Mouse (Mus musculus) liver, postnatal 0 days (tissue): ENCODE data around the gene 1500009C09Rik. TPM values are rescaled to one million over a fixed set of nuclear protein-coding genes. Genes with fewer than 3 reads are reported as not detected.

ENCODE experiments used
- ATAC-seq: fragments of 200-750 bp; cut with Nextera tagmentation; 2 replicates; pipeline ENCODE4 v1.8.0; 2017; ENCODE audit warnings: mild to moderate bottlenecking, moderate library complexity
- DNase-seq: peaks from one replicate; pipeline ENCODE4 v3.0.0-alpha.2; 2016
- H3K27ac ChIP-seq: fragments of 300-500 bp; sonication (generic); 2 replicates; pipeline ENCODE4 v1.5.1; 2014; ENCODE audit warnings: antibody characterized with exemption, moderate library complexity, mild to moderate bottlenecking, low read depth
- H3K27me3 ChIP-seq: fragments of 300-500 bp; sonication (generic); 2 replicates; pipeline ENCODE4 v1.6.1; 2014; ENCODE audit warnings: low read length, control low read depth, mixed read lengths; ENCODE audit not compliant: insufficient read depth
- H3K36me3 ChIP-seq: fragments of 300-500 bp; sonication (generic); replicated peaks from 2 replicates; pipeline ENCODE4 v1.6.1; 2014; ENCODE audit warnings: mild to moderate bottlenecking, control low read depth, low read length, moderate library complexity, mixed read lengths; ENCODE audit not compliant: insufficient read depth
- H3K4me1 ChIP-seq: fragments of 300-500 bp; sonication (generic); 2 replicates; pipeline ENCODE4 v1.6.1; 2014; ENCODE audit warnings: antibody characterized with exemption, mild to moderate bottlenecking, control low read depth; ENCODE audit not compliant: insufficient read depth
- H3K4me2 ChIP-seq: fragments of 300-500 bp; sonication (generic); 2 replicates; pipeline ENCODE4 v1.6.1; 2014; ENCODE audit warnings: low read depth, mild to moderate bottlenecking, low read length, moderate library complexity, mixed read lengths
- H3K4me3 ChIP-seq: fragments of 300-500 bp; sonication (generic); 2 replicates; pipeline ENCODE4 v1.5.1; 2014; ENCODE audit warnings: low read depth, low read length
- H3K9ac ChIP-seq: fragments of 300-500 bp; sonication (generic); replicated peaks from 2 replicates; pipeline ENCODE4 v1.6.1; 2014; ENCODE audit warnings: mild to moderate bottlenecking, moderate library complexity
- H3K9me3 ChIP-seq: fragments of 300-500 bp; sonication (generic); 2 replicates; pipeline ENCODE4 v1.6.1; 2016; ENCODE audit warnings: mild to moderate bottlenecking, control low read depth, low read length, mixed read lengths
- CTCF ChIP-seq: sonication (generic); IDR thresholded peaks from 2 replicates; pipeline ENCODE4 v1.5.1; 2016; ENCODE audit warnings: antibody characterized with exemption, low read depth
- EP300 ChIP-seq: IDR thresholded peaks from 2 replicates; pipeline ENCODE4 v1.6.1; 2016; ENCODE audit warnings: antibody characterized with exemption, low read depth, mild to moderate bottlenecking
- WGBS: fragments of 180-500 bp; shearing (Covaris S2); extraction: QIAGEN DNeasy Blood & Tissue Kit; methylation state at CpG from one replicate; pipeline ENCODE4 v1.1.7; 2014; ENCODE audit not compliant: insufficient replicate concordance; 5-methylcytosine and 5-hydroxymethylcytosine counted together
- polyA plus RNA-seq: library from polyadenylated mRNA; unstranded; fragments of >200 nt; fragmentation: Nextera tagmentation; extraction: Ambion mirVana; gene quantifications from 2 replicates; pipeline ENCODE4 v1.2.1, GENCODE M21; 2015

The 1500009C09Rik gene
- polyA plus RNA-seq, result not detected in 2 replicates

- H3K36me3 ChIP-seq, result no peaks in the 10 kb centered on the region
- no peak within 1 kb of the TSS for H3K9ac ChIP-seq
- DNase-seq (no peak), ATAC-seq (no peak)
- no peak within 1 kb of the TSS for H3K4me3 ChIP-seq
- H3K4me2 ChIP-seq, result no peak within 1 kb of the TSS
- 0 out of 2 replicates have a peak, but pooled peaks cover 3% of the 10 kb centered on the region for H3K9me3 ChIP-seq
- H3K27me3 ChIP-seq, result no peaks in the 10 kb centered on the region
- TF ChIP-seq EP300 (no peak), CTCF (no peak)
- no peaks in the 10 kb centered on the region for H3K4me1 ChIP-seq
- WGBS, result 64% methylated on average over 6 of the region's 6 CpGs
- H3K27ac ChIP-seq, result no peak within 1 kb of the TSS
Measured at GRCm38 (mm10) chr15:82252097-82252496, at the start of gene 1500009C09Rik. TSS of gene 1500009C09Rik (plus strand) at chr15:82252397.

GRCm38 (mm10) chr15:82203090-82203489 lies 49.1 kb upstream of the 1500009C09Rik start:
- H3K36me3 ChIP-seq, result peaks cover 69% of the 10 kb centered on the region
- H3K4me3 ChIP-seq, result no peak overlapping the region
- no peak for ATAC-seq
- H3K9me3 ChIP-seq, result no peaks in the 10 kb centered on the region
- no peak for DNase-seq
- no peak overlapping the region for H3K9ac ChIP-seq
- H3K27me3 ChIP-seq, result no peaks in the 10 kb centered on the region
- TF ChIP-seq CTCF (no peak), EP300 (no peak)
- no peak overlapping the region for H3K27ac ChIP-seq
- WGBS, result 93% methylated on average over 10 of the region's 10 CpGs
- no peak overlapping the region for H3K4me2 ChIP-seq
- H3K4me1 ChIP-seq, result peaks cover 6% of the 10 kb centered on the region

GRCm38 (mm10) chr15:82203611-82204351 lies 48.4 kb upstream of the 1500009C09Rik start:
- no peak overlapping the region for H3K4me3 ChIP-seq
- H3K4me1 ChIP-seq, result peaks cover 6% of the 10 kb centered on the region
- no peak overlapping the region for H3K4me2 ChIP-seq
- WGBS, result 90% methylated on average over 20 of the region's 20 CpGs
- H3K9me3 ChIP-seq, result no peaks in the 10 kb centered on the region
- no peak for ATAC-seq
- DNase-seq, result no peak
- no peaks in the 10 kb centered on the region for H3K27me3 ChIP-seq
- H3K27ac ChIP-seq, result no peak overlapping the region
- no peak overlapping the region for H3K9ac ChIP-seq
- peaks cover 62% of the 10 kb centered on the region for H3K36me3 ChIP-seq
- no peak for TF ChIP-seq CTCF
- TF ChIP-seq EP300, result no peak

- TF ChIP-seq EP300, result no peak
- TF ChIP-seq CTCF, result no peak
- no peak overlapping the region for H3K4me3 ChIP-seq
- peaks cover 6% of the 10 kb centered on the region for H3K4me1 ChIP-seq
- no peak for DNase-seq
- ATAC-seq, result no peak
- no peak overlapping the region for H3K9ac ChIP-seq
- H3K4me2 ChIP-seq, result no peak overlapping the region
- WGBS, result 72% methylated on average over 10 of the region's 10 CpGs
- no peaks in the 10 kb centered on the region for H3K9me3 ChIP-seq
- H3K27me3 ChIP-seq, result peaks cover 6% of the 10 kb centered on the region; the same call in 1 of the 2 replicates
- no peak overlapping the region for H3K27ac ChIP-seq
- H3K36me3 ChIP-seq, result peaks cover 53% of the 10 kb centered on the region
Measured at GRCm38 (mm10) chr15:82204680-82205371, 47.4 kb upstream of the 1500009C09Rik start.

- WGBS, result 62% methylated on average over 9 of the region's 9 CpGs
- Histone ChIP-seq H3K4me3 (no peak overlapping the region), H3K9ac (no peak overlapping the region; the same call in 1 of the 2 replicates), H3K4me1 (peaks cover 6% of the 10 kb centered on the region), H3K27me3 (peaks cover 23% of the 10 kb centered on the region), H3K36me3 (peaks cover 38% of the 10 kb centered on the region), H3K4me2 (no peak overlapping the region; the same call in none of the 2 replicates), H3K27ac (no peak overlapping the region), H3K9me3 (no peaks in the 10 kb centered on the region)
- ATAC-seq, result peak; percentile 54
- TF ChIP-seq EP300 (no peak), CTCF (no peak)
- no peak for DNase-seq
Measured at GRCm38 (mm10) chr15:82206365-82207104, 45.7 kb upstream of the 1500009C09Rik start.

- no peak for DNase-seq
- H3K4me1 ChIP-seq, result peaks cover 9% of the 10 kb centered on the region
- peak; percentile 10; the same call in 1 of the 2 replicates for ATAC-seq
- H3K4me2 ChIP-seq, result peak overlapping the region; percentile 22; the same call in 1 of the 2 replicates
- no peak overlapping the region for H3K27ac ChIP-seq
- 56% methylated on average over 34 of the region's 34 CpGs for WGBS
- TF ChIP-seq CTCF (no peak), EP300 (no peak)
- peaks cover 34% of the 10 kb centered on the region for H3K36me3 ChIP-seq
- peaks cover 28% of the 10 kb centered on the region for H3K27me3 ChIP-seq
- H3K9me3 ChIP-seq, result no peaks in the 10 kb centered on the region
- no peak overlapping the region for H3K4me3 ChIP-seq
- H3K9ac ChIP-seq, result no peak overlapping the region; the same call in 1 of the 2 replicates
Measured at GRCm38 (mm10) chr15:82207105-82207459, 45.1 kb upstream of the 1500009C09Rik start.
